Mouse (Mus musculus) cerebellum, adult 11-12 months (tissue): ENCODE measurements at regions not wholly inside any gene's neighbourhood (a gene's known extent, or its start where the extent isn't known, plus 50 kb on each side); places are given as distances from the start of the nearest gene placed in this dataset.

Source experiments
- DNase-seq: peaks from one replicate; pipeline ENCODE4 v3.0.0; 2022

DNA sequence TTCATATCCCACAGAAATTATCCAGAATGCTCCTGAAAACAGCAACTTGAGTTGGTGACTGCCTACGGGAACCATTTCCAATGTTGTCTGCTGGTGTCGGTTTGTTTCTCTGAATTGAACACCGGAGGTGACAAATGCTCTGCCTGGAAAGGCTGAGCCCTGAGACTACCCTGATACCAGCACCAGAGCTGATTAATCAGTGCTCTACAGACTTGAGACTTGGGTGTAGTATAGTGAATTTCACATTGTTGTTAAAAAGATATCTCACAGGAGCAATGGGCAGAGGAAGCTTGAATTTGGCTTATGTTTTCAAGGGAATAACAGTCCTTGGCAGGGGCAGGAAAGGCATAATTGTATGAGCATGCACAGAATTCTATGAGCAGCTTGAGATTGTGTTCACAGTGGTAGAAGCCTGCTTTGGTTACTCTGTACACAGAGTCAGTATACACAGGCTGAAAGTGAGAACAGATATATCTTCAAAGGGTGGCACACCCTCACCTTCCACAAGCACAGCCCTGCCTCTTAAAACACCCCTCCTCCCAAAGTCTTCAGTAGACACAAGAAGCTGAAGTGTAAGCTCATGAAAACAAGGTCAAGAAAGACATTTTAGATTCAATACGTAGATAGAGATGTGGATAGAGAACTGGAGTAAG is 447.1 kb downstream of the Meis1 start:
- DNase-seq: no peak

DNA sequence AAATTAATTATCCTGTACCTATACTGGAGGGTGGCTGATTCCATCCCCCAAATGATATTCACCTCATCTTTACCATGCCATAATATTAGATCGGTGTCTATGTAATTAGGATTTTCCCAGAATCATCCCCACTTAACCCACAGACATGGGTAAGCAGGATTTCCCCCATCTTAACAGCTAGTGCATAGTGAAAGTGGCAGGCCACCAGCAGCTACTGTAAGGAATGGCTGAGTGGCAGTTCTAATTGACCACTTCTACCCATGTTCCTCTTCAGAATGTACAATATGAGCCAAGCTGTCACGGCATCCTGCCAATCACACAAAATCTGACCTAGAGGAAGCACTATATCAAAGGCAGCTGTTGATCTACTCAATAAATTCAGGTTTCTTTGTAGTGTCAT is 455.8 kb downstream of the Meis1 start:
- DNase-seq: no peak

DNA sequence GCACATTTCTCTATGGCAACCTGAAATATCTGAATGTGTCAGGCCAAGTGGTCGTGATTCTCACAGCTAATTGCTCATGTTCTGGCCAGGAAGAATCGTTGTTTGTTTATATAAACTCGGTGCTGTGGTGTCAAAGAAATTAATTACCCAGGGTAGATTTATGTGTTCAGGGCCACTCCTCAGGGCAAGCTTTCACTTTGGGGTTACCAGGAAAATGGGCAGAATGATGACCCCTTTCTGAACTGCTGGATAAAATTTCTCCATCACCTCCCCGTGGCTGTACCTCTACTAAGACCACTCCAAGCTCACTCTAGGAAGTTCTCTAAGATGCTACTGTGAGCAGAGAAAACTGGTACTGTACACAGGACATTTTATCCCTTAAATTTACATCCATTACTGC is 460.1 kb downstream of the Meis1 start:
- no peak for DNase-seq

DNA sequence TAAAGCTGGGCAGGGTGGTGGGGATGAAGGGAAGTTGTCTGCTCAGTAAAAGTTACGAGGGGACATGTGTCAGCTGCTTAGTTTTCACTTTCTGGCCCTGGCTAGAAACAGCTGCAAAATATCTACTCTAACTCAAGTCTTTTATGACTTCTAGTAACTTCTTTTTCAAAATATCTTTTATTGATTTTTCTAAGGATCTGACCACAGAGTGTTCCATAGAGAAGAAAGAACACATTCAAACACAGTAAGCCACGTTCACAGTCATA is 483.3 kb downstream of the Meis1 start:
- DNase-seq: no peak

DNA sequence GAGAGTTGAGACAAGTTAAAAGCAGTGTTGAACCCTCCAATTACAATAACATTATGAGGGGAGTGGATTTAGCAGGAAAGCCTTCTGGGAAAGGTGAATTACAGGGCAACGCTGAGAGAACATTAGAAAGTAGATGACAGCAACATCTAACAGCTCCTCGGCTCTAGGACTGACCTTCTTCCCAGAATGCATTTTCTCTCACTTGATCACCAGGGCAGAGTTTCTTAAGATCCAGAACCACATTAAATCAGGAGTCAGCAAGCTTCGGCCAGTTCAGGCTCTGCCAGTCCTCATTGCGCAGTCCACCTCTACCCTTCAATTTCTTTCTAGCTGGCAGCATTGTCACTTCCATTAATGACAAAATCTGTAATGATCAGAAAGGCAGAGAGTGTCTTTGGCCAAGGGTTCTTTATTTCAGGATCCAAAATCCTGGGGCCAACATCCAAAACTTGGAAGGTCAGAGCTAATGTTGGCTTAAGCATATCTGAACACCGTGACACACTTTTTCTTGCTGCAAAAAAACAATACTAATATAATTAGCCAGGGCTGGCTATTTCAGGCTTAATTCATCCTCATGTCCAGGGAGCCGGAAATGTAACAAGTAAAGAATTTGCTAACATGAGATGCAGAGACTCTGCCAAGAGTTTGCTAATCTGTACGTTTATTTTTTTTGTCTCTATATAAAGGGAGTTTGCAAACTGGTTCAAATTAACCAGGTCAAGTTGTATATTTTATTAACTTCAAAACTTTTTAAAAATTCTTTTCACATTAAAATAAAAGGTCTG is 483.8 kb downstream of the Meis1 start:
- no peak for DNase-seq

DNA sequence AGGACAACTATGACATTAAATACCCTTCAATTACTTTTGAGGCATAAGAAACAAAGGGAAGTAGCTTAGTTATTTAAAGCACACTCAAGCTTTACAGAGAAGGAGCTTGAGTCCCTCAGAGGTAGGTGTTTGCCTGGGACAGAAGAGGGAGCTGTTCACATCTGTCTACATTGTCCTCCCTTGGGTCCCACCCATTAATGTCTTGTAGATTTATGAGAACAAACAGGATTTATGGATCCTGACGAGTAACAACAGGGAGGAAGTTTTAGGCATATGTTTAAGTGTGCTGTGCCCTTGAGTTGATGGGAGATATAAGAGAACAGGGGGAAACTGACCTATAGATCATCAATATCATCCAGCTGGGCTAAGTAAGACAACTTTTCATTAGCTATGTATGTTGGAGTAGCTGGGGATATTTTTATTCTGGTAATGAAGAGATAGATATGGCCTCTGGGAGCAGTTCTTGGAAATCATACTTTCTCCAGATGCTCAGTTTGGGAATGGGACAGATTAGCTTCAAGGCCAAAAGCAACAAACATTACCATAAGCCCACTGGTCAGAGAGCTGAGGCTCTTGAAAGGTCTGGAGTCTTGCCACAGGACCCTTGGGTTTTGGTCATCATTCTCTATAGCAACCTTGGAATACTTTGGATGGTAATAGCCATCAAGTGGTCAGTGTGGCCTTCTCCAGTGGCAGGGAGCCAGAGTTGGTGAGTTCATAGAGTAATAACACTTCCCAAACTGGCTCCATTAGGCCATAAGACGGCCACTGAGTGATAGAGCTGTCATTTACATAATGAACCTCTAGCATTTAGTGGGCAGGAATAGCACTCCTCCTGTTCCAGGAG is 487.3 kb downstream of the Meis1 start:
- no peak for DNase-seq

DNA sequence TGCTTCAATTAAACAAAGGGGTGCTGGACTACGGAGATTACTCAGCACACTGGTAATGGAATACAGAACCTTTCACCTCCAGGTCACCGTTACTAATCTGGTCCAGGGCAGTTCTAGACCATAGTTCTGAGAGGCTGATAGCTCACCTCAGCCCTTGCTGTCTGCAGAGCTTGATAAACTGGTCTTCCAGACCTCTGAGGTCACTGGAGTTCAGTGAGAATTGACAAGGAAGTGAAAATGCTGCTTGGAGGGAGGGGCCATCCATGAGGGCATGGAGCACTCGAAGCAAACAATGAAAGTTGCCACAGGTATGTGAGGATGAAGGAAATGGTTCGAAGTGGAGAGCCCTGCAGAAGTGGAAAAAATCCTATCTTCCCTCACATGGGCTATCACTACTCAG is 490.2 kb downstream of the Meis1 start:
- no peak for DNase-seq

DNA sequence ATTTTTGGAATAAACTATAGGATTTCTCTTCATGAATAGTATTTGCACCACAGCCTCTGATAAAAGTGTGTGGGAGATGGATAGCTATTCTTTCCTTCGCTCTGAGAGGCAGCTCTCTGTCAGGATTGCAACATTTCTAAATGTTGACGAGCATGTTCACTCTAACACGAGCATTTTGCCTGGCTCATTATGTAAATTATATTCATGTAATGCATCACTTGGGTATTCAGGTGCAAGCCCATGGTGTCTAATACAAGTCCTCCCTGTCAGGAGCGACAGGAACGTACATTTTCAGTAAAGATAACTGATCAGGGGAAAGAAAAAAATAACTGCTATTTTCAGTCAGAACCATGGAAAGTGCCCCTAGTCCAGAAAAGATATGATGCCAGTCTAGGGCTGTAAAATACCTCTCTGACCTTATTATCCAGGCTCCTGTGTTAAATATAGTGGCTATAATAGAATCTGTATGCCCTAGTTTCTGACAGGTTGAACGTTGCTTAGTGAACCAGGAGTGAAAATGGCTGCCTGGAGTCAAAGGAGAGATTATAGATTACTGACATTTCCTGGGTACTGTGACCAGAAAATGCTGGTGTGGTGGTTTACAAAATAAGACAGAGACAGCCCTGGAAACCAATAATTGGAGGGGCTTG is 523.6 kb downstream of the Meis1 start:
- no peak for DNase-seq

DNA sequence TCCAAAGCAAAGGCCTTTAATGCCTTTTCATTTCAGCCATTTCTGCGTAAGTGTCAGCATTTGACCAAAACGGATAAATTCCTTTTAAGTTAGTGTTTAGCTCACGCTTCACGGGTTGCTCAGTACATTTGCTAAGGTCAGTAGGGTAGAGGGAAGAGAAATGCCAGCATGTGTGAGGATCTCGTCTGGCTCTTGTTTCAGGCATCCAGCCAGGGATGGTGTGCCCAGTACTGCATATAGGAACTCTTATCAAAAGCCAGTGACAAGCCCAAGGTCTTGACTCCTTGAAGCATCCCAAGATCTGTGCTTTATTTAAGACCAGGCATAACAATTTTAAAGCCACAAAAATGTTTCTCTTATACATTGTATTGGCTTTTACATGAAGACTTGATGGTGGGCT is 524.8 kb downstream of the Meis1 start:
- DNase-seq: no peak

DNA sequence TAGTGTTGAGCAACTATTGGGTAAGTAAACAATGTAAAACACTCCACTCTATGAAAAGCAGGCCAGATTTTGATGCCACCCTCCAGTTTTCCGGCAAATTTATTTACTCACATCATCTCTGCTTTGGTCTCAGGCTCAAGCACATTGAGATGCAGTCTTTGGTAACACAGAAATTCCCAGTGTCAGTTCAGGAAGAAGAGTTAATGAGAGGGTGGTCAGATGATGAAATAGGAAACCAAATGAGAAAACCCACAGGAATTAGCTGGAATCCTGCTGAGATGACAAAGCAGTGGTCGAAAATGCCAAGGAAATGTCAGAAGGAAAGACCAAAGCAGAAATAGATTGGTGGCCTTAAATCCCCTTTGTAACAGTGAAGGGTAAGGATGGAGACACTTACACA is 525.7 kb downstream of the Meis1 start:
- no peak for DNase-seq

DNA sequence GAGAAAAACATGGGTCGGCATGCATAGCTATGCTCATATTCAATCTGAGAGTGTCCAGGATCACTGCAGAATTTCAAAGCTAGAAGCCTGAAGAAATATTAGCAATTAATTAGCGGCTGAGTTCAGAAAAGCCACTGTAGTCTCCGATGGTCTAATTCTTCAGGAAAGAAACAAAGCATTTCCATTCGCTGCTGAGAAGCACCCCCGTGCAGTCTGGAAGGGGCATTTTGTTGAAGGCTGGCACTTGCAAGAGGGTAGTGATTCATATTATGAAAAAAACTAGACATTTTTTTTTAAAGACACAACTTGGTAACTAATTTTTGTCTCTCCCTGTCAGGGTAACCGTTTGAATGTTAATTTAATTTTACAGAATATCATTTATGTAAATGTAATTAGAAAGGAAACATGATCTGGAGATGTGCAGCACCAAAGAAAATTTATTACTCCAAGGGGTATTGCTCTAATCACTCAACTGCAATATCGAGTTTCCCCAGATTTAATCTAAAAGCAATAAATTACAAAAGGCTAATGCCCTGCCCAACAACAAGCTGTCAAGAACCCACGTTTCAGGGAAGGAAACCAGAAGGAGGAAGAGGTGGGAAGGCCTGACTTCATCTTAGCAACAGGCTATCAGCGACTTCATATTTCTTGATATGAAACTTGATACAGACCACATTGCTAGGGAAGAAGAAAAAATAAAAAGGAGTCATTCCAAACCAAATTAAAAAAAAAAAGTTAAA is 529.1 kb downstream of the Meis1 start:
- no peak for DNase-seq

DNA sequence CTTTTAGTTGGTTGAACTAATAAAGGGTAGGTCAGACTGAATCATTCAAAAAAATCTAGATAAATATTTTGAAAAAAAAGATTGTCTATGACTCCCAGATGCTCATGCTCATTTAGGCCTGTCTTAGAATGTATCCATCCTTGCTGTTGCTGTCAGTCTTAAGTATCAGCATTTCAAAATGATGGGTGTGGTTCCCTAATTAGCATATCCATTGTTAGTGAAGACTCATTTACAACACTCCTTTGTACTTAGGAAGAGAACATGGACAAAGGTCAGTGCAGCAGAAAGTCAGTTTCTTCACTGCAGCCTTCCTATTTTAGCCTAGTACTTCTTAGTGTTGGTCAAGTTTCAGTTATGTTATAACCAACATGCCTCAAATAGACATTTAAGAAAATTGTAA is 525.2 kb upstream of the Etaa1 start:
- DNase-seq: no peak

DNA sequence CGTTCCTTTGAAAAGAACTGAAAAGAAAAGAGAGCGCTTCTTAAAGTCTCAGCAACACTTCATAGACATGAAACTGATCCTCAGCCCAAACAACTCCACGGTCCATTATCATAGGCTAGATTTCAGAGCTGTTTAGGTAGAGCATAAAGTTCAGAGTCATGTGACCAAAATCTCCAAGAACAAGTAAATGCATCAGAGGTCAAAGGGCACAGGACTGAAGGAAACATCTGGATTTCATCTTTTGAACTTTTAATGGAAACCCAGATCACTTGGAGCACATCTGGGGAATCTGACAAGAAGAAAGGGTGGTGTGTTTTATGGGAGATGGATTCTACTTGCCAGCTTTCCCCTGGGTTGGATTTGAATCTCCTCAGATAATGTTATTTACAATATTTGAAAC is 497.6 kb upstream of the Etaa1 start:
- DNase-seq: no peak

DNA sequence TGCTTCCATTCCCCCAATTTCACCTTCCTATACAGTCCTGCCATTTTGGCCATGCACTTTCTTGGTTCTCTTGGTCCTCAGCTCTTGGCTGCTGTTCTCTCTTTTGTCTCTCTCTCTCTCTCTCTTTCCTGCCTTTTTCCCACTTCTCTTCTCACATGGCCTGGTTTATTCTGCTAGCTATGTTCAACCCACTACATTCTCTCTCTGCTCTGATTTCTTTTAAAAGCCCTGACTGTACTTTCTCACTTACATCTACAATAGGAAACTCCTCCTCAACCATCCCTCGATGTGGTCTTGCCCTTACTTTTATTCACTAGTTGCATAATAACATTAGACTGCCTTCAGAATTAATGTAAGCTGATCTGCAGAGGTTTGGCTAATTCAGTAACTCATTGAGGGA is 495.2 kb upstream of the Etaa1 start:
- no peak for DNase-seq

DNA sequence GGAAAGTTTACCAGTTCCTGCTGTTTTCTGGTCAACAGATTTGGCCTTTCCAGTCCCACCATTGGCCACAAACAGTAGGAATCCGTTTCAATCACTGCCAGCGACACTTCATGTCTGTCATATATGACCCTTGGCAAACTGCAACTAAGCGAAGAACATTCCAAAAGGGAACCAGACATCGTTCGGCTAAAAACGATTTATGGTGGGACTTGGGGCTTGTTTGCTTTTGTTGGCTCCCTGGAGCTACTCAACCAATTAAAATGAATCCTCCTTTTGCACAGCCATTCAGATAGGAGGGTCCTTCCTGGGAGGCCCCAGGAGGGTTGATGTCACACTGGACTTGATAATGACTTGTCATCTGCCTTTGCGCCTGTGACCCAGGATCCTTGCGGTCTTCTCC is 490.9 kb upstream of the Etaa1 start:
- no peak for DNase-seq

DNA sequence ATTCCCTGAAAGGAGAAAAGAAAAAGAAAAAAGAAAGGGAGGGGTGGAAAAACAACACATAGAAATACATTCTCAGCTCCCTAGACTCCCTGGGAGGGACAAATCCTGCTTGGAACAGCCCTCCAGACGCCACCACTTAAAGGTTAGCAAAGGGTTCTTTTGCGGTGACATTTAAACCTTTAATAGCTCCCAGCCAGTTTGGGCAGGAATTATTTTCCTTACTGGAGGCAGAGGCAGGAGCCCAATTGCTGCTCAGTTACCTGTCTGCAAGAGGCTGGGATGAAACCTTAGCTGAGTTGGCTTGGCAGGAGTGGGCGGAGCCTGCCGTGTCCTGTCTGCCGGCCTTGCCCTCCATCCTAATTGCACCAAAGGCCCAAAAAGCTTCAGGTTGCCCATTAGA is 490.4 kb upstream of the Etaa1 start:
- no peak for DNase-seq

DNA sequence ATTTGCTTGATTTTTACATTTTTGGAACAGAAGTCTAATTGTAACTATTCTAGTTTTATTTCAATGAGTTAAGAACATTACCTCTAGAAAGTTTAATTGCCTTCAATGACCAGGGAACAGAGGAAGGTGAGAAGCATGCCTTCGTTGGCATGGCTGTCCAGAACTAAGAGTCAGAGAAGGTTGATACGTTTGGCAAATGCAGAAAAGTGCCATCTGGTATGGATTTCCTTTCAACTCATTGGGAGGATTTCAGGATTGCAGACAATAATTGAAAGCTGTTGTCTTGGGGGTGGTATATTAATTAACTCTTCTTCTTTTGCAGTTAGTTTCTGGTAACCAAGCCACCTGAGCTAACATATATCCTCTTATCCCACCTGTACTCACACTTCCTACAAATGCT is 489.5 kb upstream of the Etaa1 start:
- no peak for DNase-seq

DNA sequence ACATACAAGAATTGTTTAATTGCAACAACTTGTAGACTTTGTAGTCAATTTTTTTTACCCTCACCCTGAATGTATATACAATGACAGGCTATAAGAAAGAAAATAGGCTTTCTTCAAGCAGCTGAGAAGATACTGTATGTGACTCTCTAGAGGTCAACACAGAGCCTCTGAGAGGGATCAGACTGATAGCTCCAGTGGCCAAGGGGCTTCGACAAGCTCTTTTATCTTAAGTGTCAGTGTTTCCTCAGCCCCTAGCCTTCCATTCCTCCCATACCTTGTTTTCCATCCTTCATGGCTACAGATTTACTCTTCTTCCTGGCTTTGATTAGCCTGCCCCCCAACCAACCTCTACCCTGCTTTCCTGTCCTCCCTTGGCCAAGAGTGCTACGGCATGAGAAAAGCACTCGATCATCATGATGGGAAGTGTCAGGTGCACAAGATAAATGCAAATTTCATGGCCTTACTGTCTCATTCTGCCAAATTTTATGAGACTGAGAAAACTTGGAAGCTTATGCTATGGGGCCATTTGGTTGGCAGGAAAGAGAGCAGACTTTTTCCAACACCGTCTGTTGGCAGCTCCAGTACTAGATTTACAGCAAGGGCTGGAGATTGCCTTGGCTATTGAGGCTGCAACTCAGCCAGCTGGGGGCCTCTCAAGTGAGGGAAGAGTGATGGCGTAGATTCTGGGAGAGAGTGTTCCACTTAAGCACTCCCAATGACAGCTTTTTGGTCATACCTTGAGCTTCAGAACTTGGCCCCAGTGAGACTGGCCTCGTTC is 484.3 kb upstream of the Etaa1 start:
- DNase-seq: peak; percentile 47

DNA sequence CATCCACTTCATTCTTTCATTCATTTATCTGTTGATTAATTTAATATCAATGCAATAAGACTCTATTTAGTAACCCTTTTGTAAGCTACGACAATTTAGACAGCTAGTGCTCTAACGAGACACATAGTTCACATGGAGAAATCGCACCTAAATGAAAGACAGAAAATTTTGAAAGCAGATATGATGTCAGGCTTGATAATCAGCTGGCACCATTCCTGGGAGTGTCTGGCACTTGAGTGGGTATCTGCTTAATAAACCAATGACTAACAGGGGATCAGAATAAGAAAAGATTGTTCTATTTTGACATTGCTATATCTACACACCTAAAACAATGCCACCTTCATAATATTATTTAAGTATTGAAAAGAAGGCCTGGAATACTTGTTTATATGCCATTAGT is 467.4 kb upstream of the Etaa1 start:
- no peak for DNase-seq

DNA sequence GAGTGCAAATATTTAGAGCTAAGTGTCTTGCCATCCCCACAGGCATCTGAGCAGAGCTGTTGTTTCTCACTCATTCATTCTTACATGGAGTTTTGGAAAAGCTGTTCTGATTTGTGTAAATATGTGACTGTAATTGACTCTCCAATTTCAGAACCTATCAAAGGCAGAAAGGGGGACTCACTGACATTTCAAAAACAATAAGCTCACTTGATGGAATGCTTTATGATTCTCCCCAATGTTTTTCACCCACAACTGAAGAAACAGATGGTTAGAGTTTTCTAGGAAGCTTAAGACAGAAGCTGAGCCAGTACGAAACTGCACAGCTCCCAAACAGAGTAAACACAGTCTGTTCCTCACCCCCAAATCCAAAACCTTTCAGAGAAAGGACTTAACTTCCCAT is 460.1 kb upstream of the Etaa1 start:
- DNase-seq: no peak

DNA sequence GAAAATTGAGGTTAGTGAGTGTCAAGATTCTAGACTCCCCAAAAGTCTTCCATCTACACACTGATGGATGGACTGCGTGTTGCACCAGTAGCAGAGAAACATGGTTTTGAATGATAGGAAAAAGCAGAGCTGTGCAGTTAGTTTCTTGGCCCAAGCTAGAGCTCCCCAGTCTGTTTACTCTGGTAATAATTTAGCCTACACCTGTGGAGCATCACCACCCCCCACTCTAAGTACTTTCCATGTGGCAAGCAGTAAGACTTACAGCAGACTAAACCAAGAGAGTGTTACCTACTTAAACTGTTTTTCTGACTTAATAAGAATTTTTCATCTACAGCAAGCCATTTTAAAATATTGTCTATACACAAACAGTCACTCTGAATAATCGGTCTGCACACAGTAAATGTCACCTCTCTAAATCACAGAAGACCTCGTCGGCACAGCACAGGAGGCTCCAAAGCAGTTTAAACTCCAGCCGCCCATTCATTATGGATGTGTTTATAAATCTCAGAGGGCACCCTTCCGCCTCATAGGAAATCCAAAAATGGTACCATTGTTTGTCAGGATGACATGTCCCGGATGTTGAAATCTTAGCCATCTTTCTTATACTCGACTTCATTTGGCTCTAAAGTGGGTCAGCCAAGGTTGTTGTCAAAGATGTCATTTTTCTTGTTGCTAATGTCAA is 454.5 kb upstream of the Etaa1 start:
- no peak for DNase-seq

DNA sequence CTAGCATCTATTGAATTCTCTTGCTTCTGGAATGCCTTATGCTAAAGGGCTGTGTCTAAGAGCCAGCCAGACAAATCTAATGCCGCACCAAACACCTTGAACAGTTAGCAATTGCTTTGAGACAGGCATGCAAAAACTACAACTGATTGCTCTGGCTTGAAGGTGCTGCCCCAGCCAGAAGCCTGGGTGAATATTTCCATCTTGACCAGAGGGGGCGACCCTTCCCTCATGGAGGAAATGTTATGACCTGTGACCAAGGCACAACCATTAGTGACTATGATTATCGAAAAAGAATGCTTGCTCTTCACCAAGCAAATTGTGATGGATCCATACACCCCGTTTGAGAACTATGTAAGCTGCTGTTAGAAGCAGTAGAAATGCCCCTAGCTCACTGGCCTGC is 445.9 kb upstream of the Etaa1 start:
- no peak for DNase-seq
